Mouse (Mus musculus) fat pad, adult 2 months (tissue): ENCODE measurements around the gene Asphd1.

Experiments used
- DNase-seq: peaks from one replicate; pipeline ENCODE4 v3.0.0-alpha.2; 2011; ENCODE audit warnings: low read depth, low spot score; ENCODE audit errors: extremely low read depth

Asphd1 gene

GRCm38 (mm10) chr7:126949403-126949792 lies at the start of gene Asphd1:
TSS of gene Asphd1 (minus strand) at chr7:126949582.
- no peak for DNase-seq

- no peak for DNase-seq
Measured at GRCm38 (mm10) chr7:126996449-126996848, 47.1 kb upstream of the Asphd1 start.

GRCm38 (mm10) chr7:126988816-126989215 lies 39.4 kb upstream of the Asphd1 start:
- DNase-seq, result no peak

GRCm38 (mm10) chr7:126986319-126986718 lies 36.9 kb upstream of the Asphd1 start:
- DNase-seq, result no peak

- DNase-seq, result no peak
Measured at GRCm38 (mm10) chr7:126984667-126985444, 35.5 kb upstream of the Asphd1 start.

- peak; percentile 67 for DNase-seq
Measured at GRCm38 (mm10) chr7:126983113-126983512, 33.7 kb upstream of the Asphd1 start.

GRCm38 (mm10) chr7:126982054-126982453 lies 32.7 kb upstream of the Asphd1 start:
- no peak for DNase-seq

GRCm38 (mm10) chr7:126981601-126982000 lies 32.2 kb upstream of the Asphd1 start:
- no peak for DNase-seq

- DNase-seq, result no peak
Measured at GRCm38 (mm10) chr7:126978841-126979240, 29.5 kb upstream of the Asphd1 start.

- DNase-seq, result no peak
Measured at GRCm38 (mm10) chr7:126976878-126977459, 27.6 kb upstream of the Asphd1 start.

GRCm38 (mm10) chr7:126975950-126976866 lies 26.8 kb upstream of the Asphd1 start, which contains the start of gene Cdiptos:
TSS of gene Cdiptos (minus strand) at chr7:126976098.
- no peak for DNase-seq

- no peak for DNase-seq
Measured at GRCm38 (mm10) chr7:126975893-126975949, 26.3 kb upstream of the Asphd1 start, which contains the start of gene Cdipt. TSS of gene Cdipt (plus strand) at chr7:126975914.

GRCm38 (mm10) chr7:126975493-126975892 lies 26.1 kb upstream of the Asphd1 start:
- DNase-seq, result no peak

- no peak for DNase-seq
Measured at GRCm38 (mm10) chr7:126967361-126967760, 18.0 kb upstream of the Asphd1 start.

- no peak for DNase-seq
Measured at GRCm38 (mm10) chr7:126965568-126965967, 16.2 kb upstream of the Asphd1 start.

- no peak for DNase-seq
Measured at GRCm38 (mm10) chr7:126963548-126964286, 14.3 kb upstream of the Asphd1 start.

GRCm38 (mm10) chr7:126961965-126962364 lies 12.6 kb upstream of the Asphd1 start:
- DNase-seq, result no peak

GRCm38 (mm10) chr7:126961095-126961494 lies 11.7 kb upstream of the Asphd1 start:
- no peak for DNase-seq

- no peak for DNase-seq
Measured at GRCm38 (mm10) chr7:126959780-126960179, 10.4 kb upstream of the Asphd1 start.

- DNase-seq, result no peak
Measured at GRCm38 (mm10) chr7:126955125-126955524, 5.7 kb upstream of the Asphd1 start.

- DNase-seq, result no peak
Measured at GRCm38 (mm10) chr7:126952646-126953045, 3.3 kb upstream of the Asphd1 start.
